Mouse (Mus musculus): ENCODE results near the gene Phlpp1.

Phlpp1 gene

DNA sequence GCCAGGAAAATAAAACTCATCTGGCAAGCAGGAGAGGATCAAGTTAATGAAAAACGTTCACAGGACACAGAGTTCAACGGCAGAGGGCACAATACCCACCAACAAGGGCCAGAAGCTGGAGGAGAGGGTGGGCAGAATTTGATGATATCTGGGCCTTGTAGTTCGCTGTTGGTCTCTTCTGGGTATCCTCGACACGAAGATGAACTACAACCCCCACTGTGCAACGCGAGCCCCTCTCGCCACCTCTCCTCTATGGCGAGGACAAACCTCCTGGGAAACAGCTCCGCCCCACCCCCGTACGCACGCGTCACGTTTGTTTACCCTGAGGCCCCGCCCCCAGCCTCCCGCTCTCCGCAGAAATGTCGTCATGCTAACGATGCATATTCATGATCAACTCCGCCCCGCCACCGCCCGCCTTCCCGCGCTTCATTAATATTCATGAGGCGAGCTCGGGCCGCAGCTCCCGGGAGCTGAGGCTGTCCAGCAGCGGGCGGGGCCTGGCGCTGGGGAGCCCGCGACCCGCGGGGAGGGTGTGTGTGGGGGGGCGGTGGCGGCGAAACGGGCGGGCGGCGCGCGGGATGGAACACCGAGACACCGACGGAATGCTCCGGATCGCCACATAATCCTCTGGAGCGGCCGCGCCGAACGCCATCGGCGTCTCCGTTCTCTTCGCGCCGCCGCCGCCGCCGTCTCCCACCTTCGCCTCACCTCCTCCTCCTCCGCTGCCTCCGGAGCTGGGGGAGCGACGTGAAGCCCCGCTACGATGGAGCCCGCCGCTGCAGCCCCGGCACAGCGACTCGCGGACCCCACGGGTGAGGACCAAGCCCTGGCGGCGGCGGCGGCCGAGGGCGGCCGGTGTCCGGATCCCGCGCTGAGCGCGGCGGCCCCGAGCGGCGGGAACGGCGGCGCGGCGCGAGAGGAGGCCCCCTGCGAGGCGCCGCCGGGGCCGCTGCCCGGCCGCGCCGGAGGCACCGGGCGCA is at the start of gene Phlpp1:
Gene Phlpp1, plus strand, starts transcription at position 512 of the 980 bp plus-strand sequence.
- peak; percentile 100 for DNase-seq

DNA sequence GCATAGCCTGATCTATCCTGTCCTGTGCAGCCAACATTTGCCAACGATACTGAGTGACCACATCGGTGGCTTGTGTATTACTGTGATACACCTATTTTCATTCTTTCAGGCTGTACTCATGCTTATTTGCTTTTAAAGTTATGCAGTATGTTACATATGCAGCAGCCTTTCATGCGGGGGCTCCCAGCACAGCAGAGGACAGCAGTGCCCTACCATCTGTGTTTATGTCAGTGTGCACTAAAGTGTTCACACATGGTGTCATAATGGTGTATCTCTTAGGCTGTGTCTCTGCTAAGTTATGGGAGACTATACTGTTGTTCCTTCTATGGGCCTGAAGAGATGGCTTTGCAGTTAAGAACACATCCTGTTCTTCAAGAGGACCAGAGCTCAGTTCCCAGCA is 45.0 kb upstream of the Phlpp1 start:
- DNase-seq: no peak

DNA sequence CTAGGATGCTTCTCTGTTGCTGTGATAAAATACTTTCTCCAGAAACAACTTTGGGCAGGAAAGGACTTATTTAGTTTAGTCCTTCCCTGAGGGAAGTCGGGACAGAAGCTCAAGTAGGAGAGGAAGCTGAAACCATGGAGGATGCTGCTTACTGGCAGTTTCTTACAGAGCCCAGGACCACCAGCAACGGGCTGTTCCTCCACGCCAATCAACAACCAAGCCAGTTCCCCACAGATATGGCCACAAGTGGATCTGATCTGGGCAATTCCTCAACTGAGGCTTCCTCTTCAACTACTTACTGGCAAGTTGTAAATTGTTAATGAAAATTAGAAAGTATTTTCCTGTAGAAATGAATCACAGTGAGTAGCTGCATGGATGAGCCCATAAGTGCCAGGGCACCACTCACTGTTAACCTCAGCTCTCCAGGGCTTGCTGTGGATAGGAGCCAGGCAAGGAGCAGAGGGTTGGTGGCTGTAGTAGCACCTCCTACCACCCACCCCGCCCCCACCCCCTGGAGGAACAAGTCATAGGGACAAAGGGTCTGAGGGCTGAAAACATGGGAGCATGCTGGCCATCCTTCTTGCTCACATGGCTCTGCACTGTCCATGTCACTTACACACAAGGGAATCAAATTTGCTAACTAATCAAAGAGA is 39.7 kb upstream of the Phlpp1 start:
- DNase-seq: no peak

- no peak for DNase-seq
These were observed 39.2 kb upstream of the Phlpp1 start for GRCm38 (mm10) chr1:106132350-106132700.

DNA sequence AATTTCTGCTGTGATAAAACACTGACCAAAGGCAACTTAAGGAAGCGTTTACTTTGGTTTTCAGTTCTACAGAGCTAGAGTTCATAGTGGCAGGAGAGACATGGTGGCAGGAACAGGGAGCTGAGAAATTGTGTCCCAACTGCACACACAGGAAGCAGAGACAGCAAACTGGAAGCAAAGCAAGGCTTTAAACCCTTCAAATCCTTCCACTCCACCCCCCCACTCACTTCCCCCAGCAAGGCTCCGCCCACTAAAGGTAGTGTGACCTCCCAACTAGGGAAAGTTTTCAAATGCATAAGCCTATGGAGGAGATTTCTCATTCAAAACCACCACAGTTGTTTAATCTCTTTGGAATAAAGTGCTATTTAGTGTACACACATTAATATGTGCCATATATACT is 32.9 kb upstream of the Phlpp1 start:
- DNase-seq: no peak

GRCm38 (mm10) chr1:106139137-106139536 is 32.4 kb upstream of the Phlpp1 start:
- no peak for DNase-seq

DNA sequence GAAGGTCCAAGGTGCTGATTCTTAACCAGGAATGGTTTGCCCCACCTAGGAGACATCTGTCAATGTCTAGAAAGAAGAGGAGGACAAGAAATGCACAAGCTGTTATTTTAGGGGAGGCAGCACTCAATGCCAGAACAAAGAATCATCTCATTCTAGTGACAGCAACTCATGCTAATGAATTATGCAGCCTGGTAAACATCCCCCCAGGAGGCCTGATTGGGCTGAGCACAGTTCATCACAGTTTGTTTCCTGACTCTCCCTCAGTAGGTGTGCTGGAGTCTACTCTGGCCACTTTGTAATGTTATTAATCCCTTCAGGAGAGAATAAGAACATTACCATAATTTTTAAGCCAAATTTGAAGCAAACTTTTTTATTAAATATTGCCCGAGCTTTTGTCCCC is 29.5 kb upstream of the Phlpp1 start:
- DNase-seq: no peak

- no peak for DNase-seq
These were observed 27.0 kb upstream of the Phlpp1 start for GRCm38 (mm10) chr1:106144534-106144933.

- DNase-seq: no peak
These were observed 26.5 kb upstream of the Phlpp1 start for GRCm38 (mm10) chr1:106145055-106145454.

- DNase-seq: no peak
These were observed 25.9 kb upstream of the Phlpp1 start for GRCm38 (mm10) chr1:106145565-106146190.

- DNase-seq: peak in 1 of 2 experiments; percentile 38
These were observed 22.9 kb upstream of the Phlpp1 start for GRCm38 (mm10) chr1:106148386-106149380.

- no peak for DNase-seq
These were observed 19.7 kb upstream of the Phlpp1 start for GRCm38 (mm10) chr1:106151846-106152245.

DNA sequence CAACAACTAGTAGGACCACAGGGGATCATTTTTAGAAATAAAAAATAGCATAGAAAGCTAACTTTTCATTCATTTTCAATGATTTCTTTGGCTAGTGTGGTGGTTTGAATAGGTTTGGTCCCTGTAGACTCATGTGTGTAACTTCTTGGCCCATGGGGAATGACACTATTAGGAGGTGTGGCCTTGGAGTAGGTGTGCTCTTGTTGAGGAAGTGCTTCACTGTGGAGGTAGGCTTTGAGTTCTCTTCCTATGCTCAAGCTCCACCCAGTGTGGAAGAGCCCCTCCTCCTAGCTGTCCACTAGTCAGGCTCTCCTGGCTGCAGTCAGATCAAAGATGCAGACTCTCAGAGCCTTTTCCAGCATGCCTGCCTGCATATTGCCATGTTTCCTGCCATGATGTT is 18.8 kb upstream of the Phlpp1 start:
- DNase-seq: no peak

GRCm38 (mm10) chr1:106154590-106154989 is 17.0 kb upstream of the Phlpp1 start:
- DNase-seq: no peak

DNA sequence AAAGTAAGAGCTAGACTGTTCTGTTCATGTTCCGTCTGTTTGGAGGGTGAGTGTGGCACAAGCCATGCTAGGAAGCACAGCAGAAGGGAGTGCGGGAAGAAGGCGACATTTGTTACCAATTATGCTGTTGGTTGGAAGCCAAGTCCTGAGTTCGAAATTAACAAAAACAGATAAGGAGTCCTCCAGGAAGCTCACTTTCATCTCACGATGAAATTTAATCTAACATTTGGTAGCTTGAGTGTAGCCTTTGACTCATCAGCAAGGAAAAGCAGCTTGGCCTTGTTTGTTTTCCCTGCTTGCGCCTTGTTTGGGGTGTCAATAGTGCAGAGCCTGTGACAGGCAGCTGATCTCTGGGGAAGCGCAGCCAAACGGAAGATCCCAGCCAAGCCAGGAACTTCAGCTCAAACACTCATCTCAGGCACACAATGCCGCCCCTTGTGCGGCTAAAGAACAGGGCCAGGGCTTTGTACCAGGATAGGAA is 16.4 kb upstream of the Phlpp1 start:
- peak in 1 of 2 experiments; percentile 43 for DNase-seq

GRCm38 (mm10) chr1:106155702-106156101 is 15.8 kb upstream of the Phlpp1 start:
- no peak for DNase-seq

GRCm38 (mm10) chr1:106157961-106158515 is 13.5 kb upstream of the Phlpp1 start:
- DNase-seq: no peak

GRCm38 (mm10) chr1:106159667-106160066 is 11.9 kb upstream of the Phlpp1 start:
- no peak for DNase-seq

- no peak for DNase-seq
These were observed 10.6 kb upstream of the Phlpp1 start for GRCm38 (mm10) chr1:106160916-106161315.

GRCm38 (mm10) chr1:106162581-106162980 is 9.0 kb upstream of the Phlpp1 start:
- no peak for DNase-seq

- no peak for DNase-seq
These were observed 8.2 kb upstream of the Phlpp1 start for GRCm38 (mm10) chr1:106163401-106163800.

- no peak for DNase-seq
These were observed 7.4 kb upstream of the Phlpp1 start for GRCm38 (mm10) chr1:106164111-106164510.

All from cerebellum, postnatal 25 days (tissue).